Mouse (Mus musculus) cerebellum, adult 2 months (tissue): Measurements from ENCODE around the gene Apobec2. TPM values are rescaled to one million over a fixed set of nuclear protein-coding genes. Genes with fewer than 3 reads are reported as not detected.

Source experiments
- DNase-seq, 2 experiments: peaks; one replicate each; pipeline ENCODE4 v3.0.0; 2021
- H3K27ac ChIP-seq: fragments of 200-500 bp; 2 replicates; pipeline ENCODE4 v1.5.1; 2012; ENCODE audit warnings: low read length, control low read depth, inconsistent platforms; ENCODE audit not compliant: insufficient read depth
- H3K27me3 ChIP-seq: fragments of 200-500 bp; 2 replicates; pipeline ENCODE4 v1.6.1; 2012; ENCODE audit warnings: inconsistent platforms, mild to moderate bottlenecking, low read length, moderate library complexity; ENCODE audit not compliant: control insufficient read depth, insufficient read depth
- H3K4me1 ChIP-seq: fragments of 200-500 bp; 2 replicates; pipeline ENCODE4 v1.6.1; 2011; ENCODE audit warnings: low read length; ENCODE audit not compliant: control insufficient read depth, insufficient read depth
- H3K4me3 ChIP-seq: fragments of 200-500 bp; replicated peaks from 2 replicates; pipeline ENCODE3; 2011; ENCODE audit warnings: mild to moderate bottlenecking, low read depth, low read length, control low read depth; ENCODE audit not compliant: insufficient read depth
- CTCF ChIP-seq: fragments of 200-500 bp; IDR thresholded peaks from 2 replicates; pipeline ENCODE4 v1.5.1; 2011; ENCODE audit warnings: low read depth, mild to moderate bottlenecking, control low read depth, low read length, moderate library complexity, borderline replicate concordance; ENCODE audit not compliant: insufficient read depth
- POLR2A ChIP-seq: fragments of 200-500 bp; IDR thresholded peaks from 2 replicates; pipeline ENCODE4 v1.6.1; 2011; ENCODE audit warnings: low read length, control low read depth, borderline replicate concordance; ENCODE audit not compliant: insufficient read depth
- WGBS: fragments of 180-500 bp; shearing (Covaris S2); methylation state at CpG from one replicate; pipeline ENCODE4 v1.1.7; 2018; 5-methylcytosine and 5-hydroxymethylcytosine counted together
- polyA plus RNA-seq: library from polyadenylated mRNA; depleted of rRNA; stranded (reverse); fragments of >200 nt; gene quantifications from 2 replicates; pipeline ENCODE4 v1.2.3, GENCODE M21; 2012

Gene Apobec2
- polyA plus RNA-seq, 1 experiment: 0.28 TPM

DNA sequence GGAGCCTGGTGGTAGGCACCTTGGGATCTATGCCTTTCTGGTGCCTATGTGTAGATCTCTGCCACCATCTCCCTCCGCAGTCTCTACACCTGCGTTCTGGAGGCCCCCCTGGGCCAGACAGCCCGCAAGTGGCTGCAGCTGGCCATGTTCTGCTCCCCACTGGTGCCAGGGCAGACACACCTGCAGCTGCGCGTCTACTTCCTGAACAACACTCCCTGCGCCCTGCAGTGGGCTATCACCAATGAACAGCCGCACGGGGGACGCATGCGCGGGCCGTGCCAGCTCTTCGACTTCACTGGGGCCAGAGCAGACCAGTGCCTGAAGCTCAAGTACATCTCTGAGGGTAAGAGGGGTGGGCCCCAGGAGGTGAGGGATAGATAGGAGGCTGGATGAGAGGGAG lies 29.4 kb upstream of the Apobec2 start:
- TF ChIP-seq CTCF (no peak), POLR2A (no peak)
- H3K4me3 ChIP-seq: no peak overlapping the region
- no peak overlapping the region for H3K27ac ChIP-seq
- 92% methylated on average over 13 of the region's 13 CpGs for WGBS
- no peak for DNase-seq
- no peaks in the 10 kb centered on the region for H3K4me1 ChIP-seq
- H3K27me3 ChIP-seq: no peaks in the 10 kb centered on the region

DNA sequence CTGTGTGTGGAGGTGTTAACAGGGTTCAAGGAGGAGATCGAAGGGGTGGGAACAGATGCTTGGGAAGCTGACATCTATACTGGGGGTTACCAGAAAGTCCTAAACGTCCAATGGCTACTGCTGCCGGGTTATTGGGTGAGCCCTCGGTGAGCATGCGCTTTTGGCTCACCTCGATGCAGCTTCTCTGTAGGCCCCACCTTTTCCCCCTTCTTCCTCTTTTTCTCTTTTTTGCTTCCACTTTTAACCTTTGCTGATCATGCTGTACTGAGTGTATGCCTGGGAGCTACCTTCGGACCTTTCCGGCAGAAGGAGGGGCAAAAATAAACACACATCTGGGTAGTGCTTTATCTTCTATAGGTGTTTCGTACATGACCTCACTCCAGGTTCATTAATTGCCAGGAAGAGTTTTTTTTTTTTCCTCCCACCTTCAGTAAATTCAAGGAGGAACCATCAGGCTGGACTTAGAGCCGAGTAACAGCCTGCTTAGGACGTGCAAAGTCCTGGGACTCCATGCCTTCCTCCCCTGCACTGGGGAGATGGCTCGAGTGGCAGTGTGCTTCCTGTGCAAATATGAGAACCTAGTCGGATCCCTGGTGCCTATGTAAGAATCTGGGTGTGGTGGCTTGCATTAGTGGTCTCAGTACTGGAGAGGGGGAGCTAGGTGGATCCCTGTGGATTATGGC lies 25.4 kb upstream of the Apobec2 start:
- Histone ChIP-seq H3K27me3 (no peaks in the 10 kb centered on the region), H3K4me1 (no peaks in the 10 kb centered on the region), H3K27ac (no peak overlapping the region), H3K4me3 (no peak overlapping the region)
- WGBS: 87% methylated on average over 13 of the region's 13 CpGs
- TF ChIP-seq POLR2A (no peak), CTCF (no peak)
- no peak for DNase-seq

DNA sequence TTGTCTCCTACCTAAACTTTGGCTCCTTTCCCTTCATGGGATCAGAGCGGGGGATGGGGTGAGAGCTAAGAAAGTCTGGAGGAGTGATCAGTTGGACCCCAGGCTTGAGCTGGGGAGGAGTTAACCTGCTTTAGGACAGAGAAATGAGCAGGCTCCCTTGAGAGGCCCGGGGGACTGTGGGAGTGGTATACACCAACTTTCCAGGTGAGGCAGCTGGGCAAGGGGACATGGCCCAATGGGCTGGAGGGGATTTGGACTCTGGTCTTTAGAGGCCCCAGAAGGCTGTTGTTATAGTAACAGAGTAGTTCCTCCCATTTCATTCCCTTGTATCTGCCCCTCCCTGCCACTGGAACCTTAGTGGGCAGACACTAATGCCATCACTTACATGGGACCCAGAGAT lies 23.2 kb upstream of the Apobec2 start:
- H3K27ac ChIP-seq: no peak overlapping the region
- H3K27me3 ChIP-seq: no peaks in the 10 kb centered on the region
- no peaks in the 10 kb centered on the region for H3K4me1 ChIP-seq
- no peak overlapping the region for H3K4me3 ChIP-seq
- WGBS: 100% methylated on average over 2 of the region's 2 CpGs
- DNase-seq: no peak
- TF ChIP-seq POLR2A: no peak
- TF ChIP-seq CTCF: no peak

DNA sequence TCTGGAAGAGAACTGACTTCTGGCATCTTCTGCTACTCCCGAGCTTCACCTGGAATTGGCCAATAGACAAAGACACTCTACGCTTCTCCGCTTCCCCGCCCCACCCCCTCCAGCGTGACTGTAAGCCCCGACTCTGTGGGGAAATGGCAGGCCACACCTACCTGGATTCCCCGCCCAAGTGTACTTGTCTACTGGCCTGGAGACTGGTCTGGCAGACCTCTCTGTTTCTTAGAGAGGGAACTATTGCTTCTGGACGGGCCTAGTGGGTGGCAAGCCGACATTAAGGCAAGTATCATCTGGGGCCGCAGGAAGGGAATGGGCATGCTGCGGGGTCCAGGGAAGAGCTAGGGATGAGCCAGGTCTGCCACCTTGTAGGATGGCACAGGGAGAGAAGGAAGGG lies 22.0 kb upstream of the Apobec2 start, which contains the start of gene Unc5cl:
Gene Unc5cl, plus strand, starts transcription at position 214 of the 400 bp plus-strand sequence.
- Histone ChIP-seq H3K27ac (no peak within 1 kb of the TSS), H3K4me1 (no peaks in the 10 kb centered on the region), H3K4me3 (no peak within 1 kb of the TSS), H3K27me3 (no peaks in the 10 kb centered on the region)
- TF ChIP-seq CTCF: no peak
- DNase-seq: no peak
- WGBS: 62% methylated on average over 11 of the region's 11 CpGs

DNA sequence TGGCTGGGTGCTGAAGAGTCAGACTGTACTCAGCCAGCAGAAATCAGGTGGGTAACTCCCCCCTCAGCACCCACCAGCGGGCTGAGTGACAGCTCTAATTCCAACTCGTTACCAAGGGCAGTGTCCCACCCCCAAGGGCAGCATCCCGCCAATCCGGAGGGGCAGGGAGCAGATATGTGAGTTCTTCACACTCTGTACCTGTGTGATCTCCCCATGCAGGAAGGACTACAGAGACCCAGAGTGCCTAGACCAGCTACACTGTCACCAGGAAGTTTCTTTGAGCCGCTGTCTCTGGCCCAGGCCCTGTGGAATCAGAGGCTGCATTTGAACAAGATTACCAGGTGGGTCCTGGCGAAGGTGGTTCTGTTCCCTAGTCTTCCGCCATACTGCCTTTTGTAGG lies 21.5 kb upstream of the Apobec2 start:
- no peak for DNase-seq
- Histone ChIP-seq H3K27me3 (no peaks in the 10 kb centered on the region), H3K4me1 (no peaks in the 10 kb centered on the region), H3K27ac (no peak overlapping the region), H3K4me3 (no peak overlapping the region)
- 67% methylated on average over 7 of the region's 7 CpGs for WGBS
- TF ChIP-seq CTCF (no peak), POLR2A (no peak)

DNA sequence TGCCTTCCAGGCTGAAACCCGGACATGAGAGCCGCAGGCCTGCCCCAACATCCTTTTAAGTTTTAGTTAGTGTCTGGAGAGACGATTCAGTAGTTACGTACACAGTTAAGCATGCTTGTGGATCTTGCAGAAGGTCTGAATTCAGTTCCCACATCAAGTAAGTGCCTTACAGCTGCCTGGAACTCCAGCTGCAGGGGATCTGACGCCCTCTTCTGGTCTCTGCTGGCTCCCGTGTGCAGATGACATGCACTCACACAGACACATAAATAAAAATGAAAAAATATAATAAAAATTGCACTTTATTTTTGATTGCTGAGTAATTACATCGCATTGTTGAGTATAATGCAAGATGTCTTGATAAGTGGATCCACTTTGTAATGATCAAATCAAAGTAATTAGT lies 20.8 kb upstream of the Apobec2 start:
- WGBS: 91% methylated on average over 7 of the region's 7 CpGs
- no peaks in the 10 kb centered on the region for H3K4me1 ChIP-seq
- H3K27me3 ChIP-seq: no peaks in the 10 kb centered on the region
- TF ChIP-seq CTCF (no peak), POLR2A (no peak)
- DNase-seq: no peak
- H3K4me3 ChIP-seq: no peak overlapping the region
- no peak overlapping the region for H3K27ac ChIP-seq

DNA sequence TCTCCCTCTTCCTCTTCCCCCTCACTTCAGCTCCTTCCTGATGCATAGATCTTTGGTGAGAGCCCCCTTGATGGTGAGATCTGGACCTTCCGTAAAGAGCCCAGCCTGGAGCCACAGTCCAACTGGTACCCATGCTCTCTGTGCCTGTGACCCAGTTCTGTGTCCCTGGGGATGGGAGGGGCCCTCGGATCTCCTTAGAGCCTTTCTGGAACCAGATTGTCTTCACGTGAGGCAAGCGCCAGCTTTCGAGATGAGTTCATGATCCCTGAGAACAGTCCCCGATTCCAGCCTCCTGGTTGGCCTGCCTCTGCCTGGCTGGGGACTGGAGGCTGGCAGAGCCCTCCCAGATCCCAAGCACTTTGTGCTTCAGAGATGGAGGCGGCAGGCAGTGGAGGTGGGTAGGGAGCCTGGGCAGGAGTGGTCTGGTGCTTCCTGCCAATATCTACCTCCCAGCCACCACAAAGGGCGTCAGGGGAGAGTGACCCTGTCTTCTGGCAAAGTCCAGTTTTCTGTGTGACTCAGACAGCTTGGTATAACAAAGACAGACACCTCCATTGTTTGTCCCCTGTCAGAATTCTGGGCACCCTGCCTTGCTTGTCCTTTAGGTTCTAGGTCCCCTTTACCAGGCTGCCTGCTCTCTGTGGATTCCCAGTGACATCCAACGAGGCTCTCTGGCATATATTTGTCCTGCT lies 19.2 kb upstream of the Apobec2 start:
- 33% methylated on average over 9 of the region's 9 CpGs for WGBS
- TF ChIP-seq CTCF: no peak
- TF ChIP-seq POLR2A: no peak
- no peak for DNase-seq
- H3K4me1 ChIP-seq: no peaks in the 10 kb centered on the region
- H3K27ac ChIP-seq: no peak overlapping the region
- H3K4me3 ChIP-seq: no peak overlapping the region
- H3K27me3 ChIP-seq: no peaks in the 10 kb centered on the region

DNA sequence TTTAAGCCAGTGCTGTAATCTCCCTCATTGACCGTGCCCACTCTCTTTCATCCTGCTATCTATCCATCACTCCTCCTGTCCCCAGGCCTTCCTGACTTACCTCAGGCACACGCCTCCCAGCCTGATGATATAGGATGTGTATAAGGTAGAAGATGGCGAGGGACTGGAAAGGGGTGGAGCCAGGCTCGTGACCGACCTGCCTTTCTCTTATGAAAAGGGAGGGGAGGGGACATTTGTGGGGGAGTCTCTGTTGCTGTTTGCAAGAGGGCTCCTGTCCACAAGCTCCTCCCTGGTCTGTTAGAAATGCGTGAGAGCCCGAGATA lies 18.6 kb upstream of the Apobec2 start, which contains the start of gene Tspo2:
Gene Tspo2, minus strand, starts transcription at position 170 of the 323 bp plus-strand sequence.
- TF ChIP-seq POLR2A (no peak), CTCF (no peak)

More for the DNA sequence above, 18.6 kb upstream of the Apobec2 start, which contains the start of gene Tspo2:
- H3K27me3 ChIP-seq: no peaks in the 10 kb centered on the region
- H3K27ac ChIP-seq: no peak within 1 kb of the TSS
- H3K4me3 ChIP-seq: no peak within 1 kb of the TSS
- 88% methylated on average over 7 of the region's 7 CpGs for WGBS
- DNase-seq: no peak
- no peaks in the 10 kb centered on the region for H3K4me1 ChIP-seq
